Mouse (Mus musculus) adrenal gland, postnatal 10 days (tissue): ENCODE measurements around the gene Ctnnd2. TPM values are rescaled to one million over a fixed set of nuclear protein-coding genes. Genes with fewer than 3 reads are reported as not detected.

Experiments
- DNase-seq: peaks from one replicate; pipeline ENCODE4 v3.0.0; 2021; ENCODE audit warnings: mixed read lengths
- total RNA-seq, 2 experiments: library from RNA; stranded (reverse); gene quantifications; 2 replicates each; pipeline ENCODE4 v1.2.3; 2021

Gene Ctnnd2
- total RNA-seq, 2 experiments from 2014 or later = 3.4 to 5.5 TPM

GRCm38 (mm10) chr15:30647679-30648311, 475.4 kb downstream of the Ctnnd2 start:
- DNase-seq = no peak

- no peak for DNase-seq
These were observed 477.6 kb downstream of the Ctnnd2 start for GRCm38 (mm10) chr15:30649964-30650363.

GRCm38 (mm10) chr15:30655433-30655832, 483.0 kb downstream of the Ctnnd2 start:
- DNase-seq = no peak

- no peak for DNase-seq
These were observed 485.2 kb downstream of the Ctnnd2 start for GRCm38 (mm10) chr15:30657588-30657987.

GRCm38 (mm10) chr15:30660539-30661149, 488.3 kb downstream of the Ctnnd2 start:
- DNase-seq = no peak

- DNase-seq = no peak
These were observed 489.5 kb downstream of the Ctnnd2 start for GRCm38 (mm10) chr15:30661689-30662422.

GRCm38 (mm10) chr15:30667819-30668587, 495.6 kb downstream of the Ctnnd2 start:
- DNase-seq = no peak

- DNase-seq = no peak
These were observed 509.5 kb downstream of the Ctnnd2 start for GRCm38 (mm10) chr15:30681939-30682338.

- DNase-seq = no peak
These were observed 510.1 kb downstream of the Ctnnd2 start for GRCm38 (mm10) chr15:30682360-30683119.

GRCm38 (mm10) chr15:30686206-30687101, 514.1 kb downstream of the Ctnnd2 start:
- no peak for DNase-seq

GRCm38 (mm10) chr15:30693754-30694205, 521.4 kb downstream of the Ctnnd2 start:
- no peak for DNase-seq

- no peak for DNase-seq
These were observed 521.9 kb downstream of the Ctnnd2 start for GRCm38 (mm10) chr15:30694286-30694685.

GRCm38 (mm10) chr15:30695859-30696258, 523.5 kb downstream of the Ctnnd2 start:
- DNase-seq = no peak

GRCm38 (mm10) chr15:30697356-30697755, 525.0 kb downstream of the Ctnnd2 start:
- DNase-seq = no peak

- DNase-seq = no peak
These were observed 528.4 kb downstream of the Ctnnd2 start for GRCm38 (mm10) chr15:30700762-30701161.

GRCm38 (mm10) chr15:30701592-30701991, 529.2 kb downstream of the Ctnnd2 start:
- DNase-seq = no peak

GRCm38 (mm10) chr15:30709026-30709753, 536.8 kb downstream of the Ctnnd2 start:
- no peak for DNase-seq

GRCm38 (mm10) chr15:30709754-30710105, 537.3 kb downstream of the Ctnnd2 start:
- DNase-seq = no peak

- DNase-seq = no peak
These were observed 542.4 kb downstream of the Ctnnd2 start for GRCm38 (mm10) chr15:30714823-30715222.

- no peak for DNase-seq
These were observed 546.4 kb downstream of the Ctnnd2 start for GRCm38 (mm10) chr15:30718811-30719210.
